Mouse (Mus musculus) hindbrain, embryonic 12.5 days (tissue): ENCODE results near the gene Slc25a27. TPM values are rescaled to one million over a fixed set of nuclear protein-coding genes. Genes with fewer than 3 reads are reported as not detected.

Experiments used
- ATAC-seq: fragments of 200-750 bp; cut with Nextera tagmentation; 2 replicates; pipeline ENCODE4 v1.8.0; 2017; ENCODE audit warnings: moderate TSS enrichment; ENCODE audit not compliant: low FRiP score
- H3K27ac ChIP-seq: fragments of 300-500 bp; sonication (generic); 2 replicates; pipeline ENCODE4 v1.5.1; 2016; ENCODE audit warnings: mild to moderate bottlenecking
- H3K27me3 ChIP-seq: fragments of 300-500 bp; sonication (generic); 2 replicates; pipeline ENCODE4 v1.6.1; 2016; ENCODE audit warnings: mild to moderate bottlenecking
- H3K36me3 ChIP-seq: fragments of 300-500 bp; sonication (generic); 2 replicates; pipeline ENCODE4 v1.6.1; 2016; ENCODE audit warnings: mild to moderate bottlenecking
- H3K4me1 ChIP-seq: fragments of 300-500 bp; sonication (generic); 2 replicates; pipeline ENCODE4 v1.6.1; 2016
- H3K4me2 ChIP-seq: fragments of 300-500 bp; sonication (generic); replicated peaks from 2 replicates; pipeline ENCODE4 v1.6.1; 2016; ENCODE audit warnings: mild to moderate bottlenecking
- H3K4me3 ChIP-seq: fragments of 300-500 bp; sonication (generic); 2 replicates; pipeline ENCODE4 v1.5.1; 2016; ENCODE audit warnings: mild to moderate bottlenecking
- H3K9ac ChIP-seq: fragments of 300-500 bp; sonication (generic); 2 replicates; pipeline ENCODE4 v1.6.1; 2016; ENCODE audit warnings: mild to moderate bottlenecking, moderate library complexity
- H3K9me3 ChIP-seq: fragments of 300-500 bp; sonication (generic); replicated peaks from 2 replicates; pipeline ENCODE4 v1.6.1; 2016; ENCODE audit warnings: mild to moderate bottlenecking
- WGBS: fragments of 180-500 bp; shearing (Covaris S2); methylation state at CpG from one replicate; pipeline ENCODE4 v1.1.7; 2016; 5-methylcytosine and 5-hydroxymethylcytosine counted together
- polyA plus RNA-seq: library from polyadenylated mRNA; unstranded; fragments of >200 nt; fragmentation: Nextera tagmentation; extraction: Ambion mirVana; gene quantifications from 2 replicates; pipeline ENCODE4 v1.2.1, GENCODE M21; 2016

The Slc25a27 gene
- polyA plus RNA-seq, 1 experiment from 2014 or later = 90.0 TPM

DNA sequence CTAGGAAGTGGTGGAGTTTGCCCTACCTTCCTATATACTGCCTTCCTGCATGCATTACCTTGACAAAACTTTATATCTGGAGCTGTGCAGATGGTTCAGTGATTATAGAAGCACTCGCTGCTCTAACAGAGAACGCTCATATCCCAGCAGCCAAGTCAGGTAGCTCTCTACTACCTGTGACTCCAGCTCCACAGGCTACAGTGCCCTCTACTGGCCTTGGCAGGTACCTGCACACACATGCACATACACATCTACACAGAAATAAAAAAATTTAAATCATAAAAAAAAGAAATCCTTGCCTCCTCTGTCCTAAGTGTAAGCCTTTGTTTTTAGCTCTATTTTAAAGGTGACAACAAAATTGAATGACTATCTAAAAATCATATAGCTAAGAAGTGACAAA lies 69.3 kb downstream of the Slc25a27 start:
- no peak overlapping the region for H3K4me3 ChIP-seq
- 96% methylated on average over 2 of the region's 2 CpGs for WGBS
- H3K9me3 ChIP-seq = no peaks in the 10 kb centered on the region
- H3K4me1 ChIP-seq = no peaks in the 10 kb centered on the region
- no peak overlapping the region for H3K4me2 ChIP-seq
- no peak overlapping the region for H3K9ac ChIP-seq
- ATAC-seq = no peak
- H3K27me3 ChIP-seq = no peaks in the 10 kb centered on the region
- no peak overlapping the region for H3K27ac ChIP-seq
- H3K36me3 ChIP-seq = no peaks in the 10 kb centered on the region

DNA sequence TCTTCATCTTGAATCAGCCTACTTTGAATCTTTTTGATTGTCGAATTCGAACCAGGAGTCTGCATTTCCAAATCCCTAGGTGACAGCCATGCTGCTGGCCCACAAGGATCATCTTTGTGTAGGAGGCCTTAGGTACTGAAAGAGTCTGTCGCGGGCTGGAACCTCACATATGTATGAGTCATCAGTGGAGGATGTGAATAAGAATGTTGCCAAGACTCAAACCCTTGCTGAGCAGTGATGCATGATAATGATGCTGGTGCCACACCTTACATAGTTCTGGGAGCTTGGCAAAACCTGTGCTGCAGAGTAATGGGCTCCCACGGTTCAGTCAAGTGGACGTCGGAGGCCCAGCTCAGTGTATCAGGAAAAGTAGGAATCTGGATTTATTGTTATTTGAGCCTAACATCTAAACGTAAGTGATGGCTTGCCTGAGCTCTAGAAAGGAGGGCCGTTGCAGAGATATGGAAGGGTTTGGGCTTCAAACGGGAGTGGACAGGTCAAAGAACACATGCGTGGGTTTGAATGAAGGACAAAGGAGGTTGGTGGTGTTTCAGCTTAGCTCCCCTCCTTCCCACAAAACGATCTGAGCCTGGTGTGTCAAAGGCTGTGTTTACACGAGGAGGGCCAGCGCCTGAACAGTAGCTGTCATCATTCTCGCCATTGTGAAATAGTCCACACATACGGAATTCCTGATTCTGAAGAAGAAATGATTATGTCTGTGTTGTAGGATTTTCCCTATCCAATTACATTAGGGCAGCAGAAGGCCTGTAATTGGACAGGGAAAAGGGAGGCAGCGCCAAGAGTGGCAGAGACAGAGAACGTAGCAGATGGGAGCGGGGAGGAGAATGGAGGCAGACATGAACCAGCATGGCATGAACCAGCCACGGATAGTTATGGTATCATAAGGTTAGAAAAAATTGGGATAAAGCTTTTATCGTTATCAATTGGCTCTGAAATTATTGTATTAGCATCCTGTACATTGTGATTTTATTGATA lies 74.4 kb downstream of the Slc25a27 start:
- Histone ChIP-seq H3K4me1 (no peaks in the 10 kb centered on the region), H3K9ac (no peak overlapping the region), H3K9me3 (no peaks in the 10 kb centered on the region), H3K27me3 (no peaks in the 10 kb centered on the region), H3K4me3 (no peak overlapping the region), H3K36me3 (no peaks in the 10 kb centered on the region), H3K27ac (no peak overlapping the region), H3K4me2 (no peak overlapping the region)
- no peak for ATAC-seq
- 90% methylated on average over 21 of the region's 21 CpGs for WGBS

Other genes starting within 250 kb of the Slc25a27 start
- gene Mep1a, start 164.4 kb downstream of the Slc25a27 start, polyA plus RNA-seq = not detected in 2 replicates
- 0.85 and 1.3 TPM in 2 replicates for gene Ankrd66, start 123.6 kb downstream of the Slc25a27 start, polyA plus RNA-seq
- gene Pla2g7, start 99.1 kb downstream of the Slc25a27 start, polyA plus RNA-seq = 19.5 and 21.0 TPM in 2 replicates
- 0.05 and 0.47 TPM in 2 replicates for gene Tdrd6, start 36.9 kb downstream of the Slc25a27 start, polyA plus RNA-seq
- gene Cyp39a1, start 211 bp upstream of the Slc25a27 start, polyA plus RNA-seq = 27.2 and 29.4 TPM in 2 replicates
- gene Rcan2, start 134.1 kb upstream of the Slc25a27 start, polyA plus RNA-seq = 51.9 and 65.0 TPM in 2 replicates